Mouse (Mus musculus) ES-Bruce4 (cell line): ENCODE results near the gene Ttll1.

Experiments used
- CTCF ChIP-seq: IDR thresholded peaks from one replicate; pipeline ENCODE4 v1.8.1; 2011; ENCODE audit warnings: low read depth, low read length
- EP300 ChIP-seq: IDR thresholded peaks from 2 replicates; pipeline ENCODE4 v1.6.1; 2011; ENCODE audit warnings: low read depth, low read length; ENCODE audit not compliant: insufficient read depth
- POLR2A ChIP-seq: IDR thresholded peaks from one replicate; pipeline ENCODE4 v1.8.1; 2011; ENCODE audit warnings: low read length; ENCODE audit not compliant: insufficient read depth

- no peak for TF ChIP-seq POLR2A
- no peak for TF ChIP-seq CTCF
- no peak for TF ChIP-seq EP300
Observed at GRCm38 (mm10) chr15:83478096-83478495, 32.6 kb downstream of the Ttll1 start.
